Mouse (Mus musculus) E14TG2a.4 (cell line): ENCODE data around the gene Eva1a.

Source experiments
- CTCF ChIP-seq: conservative IDR thresholded peaks from 2 replicates; pipeline ENCODE4 v1.5.1; 2014; ENCODE audit warnings: low read length
- POU5F1 ChIP-seq: IDR thresholded peaks from 2 replicates; pipeline ENCODE4 v1.6.1; 2014; ENCODE audit warnings: low read length, borderline replicate concordance

GRCm38 (mm10) chr6:82043634-82044033 is 2.8 kb downstream of the Eva1a start:
- TF ChIP-seq CTCF = no peak
- no peak for TF ChIP-seq POU5F1
